Mouse (Mus musculus): ENCODE data around the gene Ica1l.
A peak's percentile ranks its signal among the peaks of the same experiment; 100 is the strongest.

Ica1l gene

GRCm38 (mm10) chr1:59959941-59960340 lies 83.0 kb downstream of the Ica1l start:
- DNase-seq, result no peak

- DNase-seq, result peak; percentile 20 to 32
Measured at GRCm38 (mm10) chr1:59957206-59957605, 85.8 kb downstream of the Ica1l start.

- no peak for DNase-seq
Measured at GRCm38 (mm10) chr1:59947509-59947908, 95.5 kb downstream of the Ica1l start.

GRCm38 (mm10) chr1:59945969-59946368 lies 97.0 kb downstream of the Ica1l start:
- DNase-seq, result no peak

- no peak for DNase-seq
Measured at GRCm38 (mm10) chr1:59943825-59944224, 99.2 kb downstream of the Ica1l start.

GRCm38 (mm10) chr1:59942057-59942790 lies 100.8 kb downstream of the Ica1l start:
- no peak for DNase-seq

GRCm38 (mm10) chr1:59941063-59941462 lies 101.9 kb downstream of the Ica1l start:
- DNase-seq, result no peak

- no peak for DNase-seq
Measured at GRCm38 (mm10) chr1:59932991-59933390, 110.0 kb downstream of the Ica1l start.

All from cerebellum, postnatal 14 days (tissue).